Mouse (Mus musculus): Measurements from ENCODE around the gene Rex1bd.

Rex1bd gene

DNA sequence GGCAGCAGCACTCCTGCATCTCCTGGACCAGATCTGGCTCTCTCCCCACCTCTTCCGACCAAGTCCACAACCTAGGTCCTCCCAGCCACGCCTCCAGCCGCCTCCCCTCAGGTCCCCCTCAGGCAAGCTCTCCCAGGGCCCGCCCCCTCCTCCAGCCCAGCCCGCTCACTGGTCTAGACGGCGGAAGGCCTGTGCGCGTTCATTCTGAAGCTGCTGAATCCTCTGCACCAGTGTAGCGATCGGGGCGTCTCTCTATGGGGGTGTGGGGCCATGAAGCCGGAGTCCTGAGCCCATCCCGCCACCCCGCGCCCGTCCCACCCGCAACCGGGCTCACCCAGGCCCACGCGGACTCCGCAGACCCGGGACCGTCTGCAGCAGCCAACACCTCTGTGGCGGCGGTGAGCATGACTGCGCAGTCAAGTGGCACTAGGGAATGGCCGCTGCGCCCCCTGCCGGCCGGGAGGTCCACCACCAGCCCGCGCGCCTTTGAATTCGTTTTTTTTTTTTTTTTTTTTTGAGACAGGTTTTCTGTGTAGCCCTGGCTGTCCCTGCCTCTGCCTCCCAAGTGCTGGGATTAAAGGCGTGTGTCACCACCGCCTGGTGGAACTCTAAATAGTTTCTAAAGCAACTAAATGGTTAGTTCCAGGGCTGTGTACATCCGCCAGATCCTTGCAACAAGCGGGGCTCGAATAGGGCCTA is at the start of gene Rex1bd:
Rex1bd (minus strand) TSS at position 425 of the 699 bp plus-strand sequence.
- DNase-seq (ENCODE audit: low read depth, low spot score) = peak; percentile 76

DNA sequence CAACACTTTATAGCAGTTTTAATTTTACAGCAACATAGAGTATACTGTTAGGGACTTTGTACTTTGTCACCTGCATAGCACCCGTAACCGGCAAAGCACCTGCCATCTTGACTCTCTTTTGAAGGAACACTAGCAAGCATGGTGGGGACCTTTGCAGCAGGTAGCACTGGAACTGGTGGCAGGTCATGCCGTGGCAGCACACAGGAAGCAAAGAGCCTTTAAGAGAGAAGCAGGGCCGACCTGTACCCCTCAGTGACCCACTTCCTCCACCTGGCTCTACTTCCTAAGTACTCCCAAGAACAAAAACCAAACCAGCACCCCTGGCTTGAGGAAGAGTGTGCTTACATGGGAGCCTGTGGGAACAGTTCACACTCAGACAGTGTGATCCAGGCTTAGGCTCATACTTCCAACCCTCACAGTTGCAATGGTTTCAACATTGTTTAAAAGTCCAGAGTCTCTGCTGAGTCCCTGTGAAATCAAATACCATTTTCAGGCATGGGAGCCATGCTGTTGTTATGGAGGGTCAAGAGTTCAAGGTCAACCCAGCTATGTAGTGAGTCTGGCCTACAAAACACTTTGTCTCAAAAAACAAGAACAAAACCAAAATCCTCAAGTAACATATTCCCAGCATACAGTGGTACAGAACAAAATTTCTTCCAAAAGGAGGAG is 48.7 kb upstream of the Rex1bd start:
- no peak for DNase-seq (ENCODE audit: low read depth, low spot score)

DNA sequence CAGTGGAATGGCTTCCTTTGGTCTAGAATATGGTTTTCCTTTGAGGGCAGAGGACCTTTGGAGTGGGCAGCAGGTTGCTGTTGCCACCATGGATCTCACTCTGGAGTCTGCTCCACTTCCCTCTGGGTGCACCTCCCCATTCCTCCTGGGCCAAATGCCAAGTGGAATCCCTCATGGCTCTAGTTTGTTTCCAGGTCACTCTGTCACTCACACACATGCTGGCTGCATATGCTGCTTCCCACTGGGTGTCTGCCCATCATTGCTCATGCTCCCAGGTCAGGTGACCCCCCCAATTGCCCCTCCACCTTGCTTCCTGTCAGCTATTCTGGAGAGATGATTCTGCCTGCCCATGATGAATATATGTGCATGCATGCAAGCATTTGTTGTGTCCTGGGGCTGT is 47.2 kb upstream of the Rex1bd start:
- peak; percentile 20 for DNase-seq (ENCODE audit: low read depth, low spot score)

DNA sequence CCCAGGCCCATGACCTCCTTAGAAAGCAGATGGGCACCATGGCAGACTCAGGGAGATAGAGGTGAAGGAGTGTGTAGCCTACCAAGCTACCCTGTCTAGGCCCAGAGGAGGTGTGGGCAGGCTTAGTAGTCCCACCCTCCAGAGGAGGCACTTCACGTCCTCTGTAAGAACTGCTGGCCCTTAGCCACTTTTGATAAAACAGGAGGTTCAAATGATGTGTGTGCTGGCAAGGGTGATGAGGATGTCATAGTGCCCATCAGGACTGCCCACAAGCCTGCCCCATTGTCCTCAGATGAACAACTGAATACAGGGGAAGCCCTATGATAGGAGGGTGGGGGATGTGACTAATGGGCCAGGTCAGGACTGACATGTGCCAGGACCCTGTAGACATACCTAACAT is 46.3 kb upstream of the Rex1bd start:
- DNase-seq (ENCODE audit: low read depth, low spot score) = no peak

DNA sequence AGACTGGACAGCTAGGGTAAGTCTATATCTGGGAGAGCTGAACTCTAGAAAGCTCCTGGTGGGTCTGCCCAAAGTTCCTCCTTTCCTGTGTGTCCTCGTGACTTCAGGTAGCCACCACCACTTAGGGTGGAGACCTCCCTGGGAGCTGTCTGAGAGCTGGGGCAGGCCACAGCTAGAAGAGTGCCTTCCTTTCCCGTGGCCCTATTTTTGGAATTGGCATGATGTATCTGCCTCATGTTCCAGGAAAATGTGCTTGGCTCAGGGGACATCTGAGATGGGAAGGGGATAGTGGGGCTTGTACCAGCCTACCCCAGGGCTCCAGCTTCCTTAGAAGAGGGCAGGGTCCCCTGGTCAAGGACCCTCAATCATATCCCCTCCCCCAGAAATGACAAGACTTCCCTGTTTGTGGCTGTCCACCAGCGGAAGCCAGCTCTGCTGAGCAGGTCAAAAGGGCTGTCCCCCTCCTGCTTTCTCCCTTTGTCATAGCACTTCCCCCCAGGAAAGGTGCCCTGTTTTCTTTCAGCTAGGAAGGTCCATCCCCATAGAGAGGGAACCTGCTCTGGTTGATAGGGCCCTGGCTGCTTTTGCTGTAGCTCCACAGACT is 45.1 kb upstream of the Rex1bd start:
- no peak for DNase-seq (ENCODE audit: low read depth, low spot score)

DNA sequence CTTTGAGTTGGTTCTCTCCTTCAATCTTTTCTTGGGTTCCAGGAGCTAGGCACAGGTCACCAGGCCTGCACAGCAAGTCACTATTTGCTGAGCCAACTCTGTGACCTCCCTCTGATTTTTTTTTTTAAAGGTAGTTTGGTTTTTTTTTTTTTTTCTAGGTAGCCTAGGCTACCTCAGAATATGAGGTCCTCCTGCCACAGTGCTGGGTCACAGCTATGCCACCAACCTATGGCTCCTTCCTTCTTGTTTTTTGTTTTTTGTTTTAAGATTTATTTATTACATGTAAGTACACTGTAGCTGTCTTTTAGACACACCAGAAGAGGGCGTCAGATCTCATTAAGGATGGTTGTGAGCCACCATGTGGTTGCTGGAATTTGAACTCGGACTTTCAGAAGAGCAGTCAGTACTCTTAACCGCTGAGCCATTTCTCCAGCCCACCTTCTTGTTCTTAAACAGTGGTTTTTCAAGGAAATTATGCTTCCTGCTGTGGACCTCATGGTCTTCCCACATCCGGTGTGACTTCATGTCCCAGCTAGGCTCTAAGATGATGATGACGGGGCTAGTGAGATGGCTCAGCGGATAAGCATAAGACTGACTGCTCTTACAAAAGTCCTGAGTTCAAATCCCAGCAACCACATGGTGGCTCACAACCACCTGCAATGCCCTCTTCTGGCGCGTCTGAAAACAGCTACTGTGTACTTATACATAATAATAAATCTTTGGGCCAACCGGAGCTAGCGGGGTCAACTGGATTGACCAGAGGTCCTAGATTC is 43.0 kb upstream of the Rex1bd start:
- no peak for DNase-seq (ENCODE audit: low read depth, low spot score)

DNA sequence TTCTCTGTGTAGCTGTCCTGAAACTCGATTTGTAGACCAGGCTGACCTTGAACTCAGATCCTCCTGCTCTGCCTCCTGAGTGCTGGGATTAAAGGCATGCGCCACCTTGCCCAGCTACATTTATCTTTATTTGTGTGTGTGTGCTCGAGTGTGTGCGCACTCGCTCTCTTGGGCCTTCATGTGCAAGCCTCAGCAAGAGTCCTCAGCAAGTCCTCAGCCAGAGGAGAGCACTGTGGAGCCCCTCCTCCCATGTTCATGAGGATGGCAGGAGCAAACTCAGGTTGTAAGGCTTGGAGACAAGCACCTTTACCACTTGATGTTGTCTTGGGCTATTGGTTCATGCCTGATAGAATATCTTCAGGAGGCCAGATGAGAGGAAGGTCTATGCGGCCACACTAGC is 41.2 kb upstream of the Rex1bd start:
- no peak for DNase-seq (ENCODE audit: low read depth, low spot score)

DNA sequence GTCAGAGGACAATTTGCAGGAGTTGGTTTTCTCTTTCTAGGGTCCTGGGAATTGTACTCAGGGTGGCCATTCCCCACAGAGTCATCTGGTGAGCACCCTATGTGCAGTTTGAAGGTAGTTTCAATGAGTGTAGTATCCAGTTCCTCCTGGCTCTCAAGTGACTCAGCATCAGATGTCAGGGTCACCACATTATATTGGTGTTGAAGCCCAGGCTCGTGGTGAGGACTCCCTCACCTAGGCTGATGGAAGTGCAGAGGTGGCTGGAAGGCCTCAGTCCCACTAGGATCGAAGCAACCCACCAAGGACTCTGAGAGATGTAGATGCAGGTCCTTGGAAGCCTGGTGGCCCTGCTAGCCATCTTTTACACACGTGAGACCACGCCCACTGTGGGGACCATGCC is 39.9 kb upstream of the Rex1bd start:
- DNase-seq (ENCODE audit: low read depth, low spot score) = no peak

DNA sequence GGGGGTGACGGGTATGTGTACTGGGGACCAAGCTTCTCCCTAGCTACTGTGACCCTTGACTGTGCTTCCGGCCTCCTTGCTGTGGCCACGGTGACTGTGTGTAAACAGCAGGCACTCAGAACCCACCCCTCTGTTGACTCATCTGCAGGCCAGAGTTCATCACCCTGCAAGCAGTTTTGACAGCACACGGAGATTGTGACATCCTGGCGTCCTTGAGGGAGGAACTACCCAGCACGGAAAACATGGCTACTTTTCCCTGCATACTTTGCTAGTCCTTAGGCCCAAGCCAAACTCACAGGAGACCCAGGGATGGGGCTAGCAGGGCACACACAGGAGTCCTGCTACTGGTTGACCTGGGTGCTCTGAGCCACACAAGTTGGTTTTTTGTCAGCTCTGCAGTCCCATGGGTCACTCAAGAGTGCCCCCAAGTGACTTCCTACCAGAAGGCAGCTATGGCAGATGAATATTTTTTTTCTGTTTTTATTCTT is 37.7 kb upstream of the Rex1bd start:
- no peak for DNase-seq (ENCODE audit: low read depth, low spot score)

DNA sequence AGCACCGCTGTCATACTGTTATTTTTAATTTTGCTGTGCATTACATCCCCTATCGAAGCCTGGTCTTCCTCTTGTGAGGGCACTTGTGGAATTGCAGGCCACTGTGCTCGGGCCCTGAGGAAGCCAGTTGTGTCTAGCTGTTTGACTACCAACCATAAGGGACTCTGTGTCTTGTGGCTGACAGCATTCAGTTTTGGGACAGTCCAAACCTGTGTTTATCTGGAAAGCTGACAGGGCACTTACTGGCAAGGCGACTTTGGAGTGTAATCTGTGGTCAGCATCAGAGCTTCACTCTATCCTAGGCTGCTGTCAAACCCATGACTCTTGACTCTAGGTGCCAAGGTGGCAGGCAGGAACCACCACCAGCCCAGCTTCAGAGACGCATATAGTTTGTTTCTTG is 34.5 kb upstream of the Rex1bd start:
- no peak for DNase-seq (ENCODE audit: low read depth, low spot score)

DNA sequence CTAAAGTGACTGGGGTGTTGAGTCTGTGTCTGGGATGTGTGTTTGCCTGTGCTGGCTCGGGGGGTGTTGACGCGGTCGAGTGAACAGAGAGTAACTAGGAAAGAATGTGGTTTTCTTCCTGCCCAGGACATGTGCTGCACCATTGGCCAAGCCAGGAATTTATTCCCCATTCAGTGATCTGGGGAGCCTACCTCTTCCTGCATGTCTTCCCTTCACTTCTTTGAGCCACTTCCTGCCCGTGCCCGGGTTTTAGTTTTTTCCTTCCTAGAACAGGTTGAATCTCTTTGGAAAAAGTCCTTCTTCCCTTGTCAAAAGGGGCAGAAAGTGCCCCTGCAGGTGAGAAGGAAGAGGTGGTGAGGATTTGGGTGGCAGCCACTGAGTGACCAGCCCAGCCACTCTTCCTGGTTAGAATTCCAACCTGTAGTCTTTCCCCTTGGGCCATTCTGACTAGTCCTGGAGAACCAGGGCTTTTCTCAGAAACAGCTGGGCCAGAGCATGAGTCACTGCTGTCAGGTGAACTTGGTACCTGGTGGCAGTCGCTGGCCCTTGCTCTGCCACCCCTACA is 34.0 kb upstream of the Rex1bd start:
- DNase-seq (ENCODE audit: low read depth, low spot score) = no peak

DNA sequence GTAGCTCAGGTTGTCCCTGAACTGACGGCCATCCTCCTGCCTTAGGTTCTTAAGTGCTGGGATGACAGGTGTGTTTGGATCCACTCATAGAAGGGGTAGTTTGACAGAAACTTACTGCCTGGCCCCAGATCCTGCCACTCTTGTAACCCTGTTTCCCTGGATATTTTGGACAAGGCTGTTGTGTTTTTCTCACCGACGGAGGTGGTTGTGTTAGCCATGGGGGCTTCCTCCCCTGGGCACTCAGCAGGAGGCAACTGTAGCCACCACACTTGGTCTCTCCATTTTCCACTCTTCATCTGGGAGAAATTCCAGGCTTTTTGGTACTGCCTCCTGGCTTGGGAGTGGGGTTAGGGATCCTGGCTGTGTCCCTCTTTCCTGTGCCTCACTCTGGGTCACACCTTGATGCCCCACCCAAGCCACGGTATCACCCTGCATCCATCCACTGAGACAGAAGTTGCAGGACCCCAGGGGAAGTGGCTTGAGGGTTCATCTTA is 33.5 kb upstream of the Rex1bd start:
- no peak for DNase-seq (ENCODE audit: low read depth, low spot score)

DNA sequence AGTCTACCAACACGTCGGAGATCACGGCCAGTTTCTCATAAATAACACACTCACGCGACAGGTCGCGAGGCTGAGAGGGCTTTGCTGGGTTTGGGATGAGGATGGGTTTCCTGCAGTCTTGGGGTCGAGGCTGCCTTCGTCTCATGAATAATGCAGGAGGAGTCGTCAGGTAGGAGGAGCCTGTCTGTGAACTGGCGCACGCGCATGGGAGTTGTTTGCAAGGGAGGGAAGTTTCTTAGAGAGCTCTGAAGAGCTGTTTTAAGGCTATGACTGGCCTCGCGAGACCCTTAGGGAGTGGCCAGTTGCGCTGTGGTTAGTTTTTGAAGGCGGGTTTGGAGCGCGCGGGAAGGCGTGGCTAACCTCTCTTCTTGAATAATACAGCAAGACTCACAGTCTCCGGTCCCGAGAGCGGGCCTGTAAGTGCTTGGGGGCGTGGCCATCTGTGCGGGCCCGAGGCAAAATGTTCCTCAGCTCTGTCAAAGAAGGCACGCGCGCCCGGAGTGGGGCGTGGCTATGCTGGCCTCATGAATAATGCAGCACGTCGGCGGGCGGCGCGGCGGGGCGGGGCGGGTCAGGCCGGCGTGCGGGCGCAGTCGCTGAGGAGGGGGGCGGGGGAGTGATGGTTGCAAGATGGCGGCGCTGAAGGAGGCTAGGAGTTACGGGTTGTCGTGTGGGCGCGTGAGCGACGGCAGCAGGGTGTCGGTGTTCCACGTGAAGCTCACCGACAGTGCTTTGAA is 32.7 kb upstream of the Rex1bd start, which contains the start of gene Ell:
Ell (plus strand) TSS at position 381 of the 737 bp plus-strand sequence.
- DNase-seq (ENCODE audit: low read depth, low spot score) = peak; percentile 90

DNA sequence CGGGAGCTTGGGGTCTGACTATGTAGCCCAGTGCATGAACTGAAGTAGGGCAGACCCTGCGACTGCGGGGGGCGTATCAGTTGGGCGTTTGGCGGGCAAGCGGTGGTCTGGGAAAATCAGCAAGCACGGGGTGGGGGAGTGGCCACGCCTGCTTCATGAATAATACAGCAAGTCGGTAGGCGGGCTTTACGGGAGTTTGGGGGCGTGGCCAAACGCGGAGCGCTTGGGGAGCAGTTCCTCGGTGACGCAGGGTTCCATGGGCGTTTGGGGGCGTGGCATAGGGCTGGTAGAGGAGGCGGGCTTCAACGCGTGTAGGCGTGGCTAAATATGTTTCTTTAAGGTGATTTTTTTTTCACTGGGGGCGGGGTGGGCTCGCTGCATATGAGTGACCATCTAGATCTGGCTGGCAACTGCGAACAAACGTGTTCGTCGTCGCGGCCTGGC is 32.1 kb upstream of the Rex1bd start:
- peak; percentile 98 for DNase-seq (ENCODE audit: low read depth, low spot score)

DNA sequence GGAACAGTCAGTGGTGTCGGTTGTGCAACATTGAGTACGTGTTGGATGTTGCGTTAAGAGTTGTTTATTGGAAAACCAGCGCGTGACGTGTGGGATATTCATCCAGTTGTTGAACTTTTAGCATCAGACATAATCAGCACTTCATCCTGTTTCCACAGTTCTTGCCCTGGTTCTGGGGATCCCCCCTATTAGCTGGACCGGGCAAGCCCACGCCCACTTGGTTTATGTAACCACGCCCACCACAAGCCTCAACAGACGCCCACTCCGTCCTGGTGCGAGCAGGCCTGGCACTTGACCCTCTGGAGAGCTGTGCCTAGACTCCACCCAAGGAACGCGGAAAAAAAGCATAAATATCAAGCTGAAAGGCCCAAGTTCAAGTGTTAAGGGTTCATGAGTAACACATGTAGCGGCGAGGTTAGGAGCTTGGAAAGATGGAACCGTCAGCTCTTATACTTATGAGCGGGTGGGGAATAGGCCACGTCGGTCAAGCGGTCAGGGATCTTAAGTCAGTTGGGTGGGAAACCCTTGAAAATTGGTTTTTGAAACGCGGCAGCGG is 31.6 kb upstream of the Rex1bd start:
- DNase-seq (ENCODE audit: low read depth, low spot score) = no peak

DNA sequence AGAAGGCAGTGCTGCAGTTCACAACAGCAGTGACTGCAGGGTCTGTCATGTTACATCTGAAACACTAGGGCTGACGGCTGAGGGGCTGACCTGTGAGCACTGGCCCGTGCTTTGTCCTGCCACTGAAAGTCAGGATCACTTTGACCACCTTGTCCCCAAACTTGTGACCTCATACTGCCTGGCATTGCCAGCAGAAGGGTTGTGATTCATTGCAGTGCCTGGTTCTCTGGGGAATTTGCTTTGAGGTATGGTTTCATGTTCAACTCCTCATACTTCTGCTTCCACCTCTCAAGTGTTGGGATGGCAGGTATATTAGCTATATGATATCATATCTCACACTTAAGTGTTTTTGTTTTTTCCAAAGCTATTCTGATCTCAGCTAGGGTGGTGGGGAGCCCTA is 29.1 kb upstream of the Rex1bd start:
- DNase-seq (ENCODE audit: low read depth, low spot score) = no peak

DNA sequence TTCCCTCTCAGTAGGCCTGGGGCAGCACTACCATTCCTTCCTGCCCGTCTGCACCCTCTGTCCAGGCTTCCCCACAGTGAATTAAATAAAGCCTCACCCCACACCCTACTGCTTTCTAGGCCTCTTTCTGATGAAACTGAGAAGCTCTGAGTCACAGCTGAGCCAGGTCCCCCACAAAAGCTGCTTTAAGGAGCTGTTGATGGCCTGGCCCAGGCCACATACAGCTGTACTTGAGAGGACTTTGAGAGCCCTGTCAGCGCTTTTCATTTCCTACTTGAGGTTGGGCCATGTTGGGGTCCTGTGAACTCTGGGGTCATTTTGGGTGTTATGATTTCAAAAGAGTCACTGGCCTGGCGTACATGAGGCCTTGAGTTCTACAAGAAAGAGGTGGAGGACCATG is 28.7 kb upstream of the Rex1bd start:
- DNase-seq (ENCODE audit: low read depth, low spot score) = no peak

DNA sequence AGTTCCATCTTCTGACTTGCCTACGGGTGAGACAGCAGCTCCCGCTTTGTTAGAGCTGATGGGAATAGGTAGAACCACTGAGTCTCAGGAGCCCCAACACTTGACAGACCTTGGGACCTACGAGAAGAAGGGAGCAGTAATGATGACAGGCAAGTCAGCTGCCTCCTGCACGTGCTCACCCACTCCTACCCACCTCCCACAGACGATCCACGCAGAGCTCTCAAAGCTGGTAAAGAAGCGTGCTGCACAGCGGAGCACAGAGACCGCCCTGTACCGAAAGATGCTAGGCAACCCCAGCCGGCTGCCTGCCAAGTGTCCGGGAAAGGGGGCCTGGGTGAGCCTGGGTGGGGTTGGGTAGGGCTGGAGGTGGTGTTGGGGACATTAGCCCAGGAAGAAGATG is 27.7 kb upstream of the Rex1bd start:
- DNase-seq (ENCODE audit: low read depth, low spot score) = no peak

DNA sequence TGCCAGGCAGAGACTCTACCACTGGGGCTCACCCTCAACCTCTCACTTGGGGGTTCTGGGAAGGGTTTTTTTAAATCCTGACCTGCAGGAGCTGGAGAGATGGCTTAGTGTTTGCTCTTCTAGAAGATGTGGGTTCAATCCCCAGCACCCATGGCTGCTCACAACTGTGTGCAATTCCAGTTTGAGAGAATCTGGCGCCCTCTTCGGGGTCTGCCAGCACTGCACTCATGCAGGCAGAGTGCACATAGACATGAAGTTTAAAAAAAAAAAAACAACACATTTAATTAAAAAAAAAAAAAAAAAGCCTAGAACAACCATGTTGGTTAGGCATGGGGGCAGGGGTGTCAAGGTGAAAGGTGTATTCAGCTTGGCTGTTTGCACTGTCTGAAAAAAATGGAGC is 23.8 kb upstream of the Rex1bd start:
- DNase-seq (ENCODE audit: low read depth, low spot score) = no peak

DNA sequence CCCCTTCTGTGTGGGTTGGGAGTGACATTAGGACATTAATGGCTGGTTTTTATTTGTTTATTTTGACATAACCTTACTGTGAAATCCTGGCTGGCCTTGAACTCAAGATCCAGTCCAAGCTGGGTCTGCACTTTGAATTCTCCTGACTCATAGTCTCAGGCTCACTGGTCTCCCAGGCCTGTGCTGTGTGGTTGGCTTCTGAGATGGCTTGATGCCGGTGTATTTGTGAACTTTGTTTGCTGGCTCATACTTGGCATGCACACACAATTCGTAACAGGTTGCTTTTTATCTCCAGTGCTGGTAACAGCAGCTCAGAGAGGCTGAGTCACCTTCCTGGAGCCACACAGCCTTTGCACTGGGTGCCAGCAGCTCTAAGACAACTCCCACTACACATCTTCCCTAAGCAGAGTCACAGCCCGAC is 23.2 kb upstream of the Rex1bd start:
- DNase-seq (ENCODE audit: low read depth, low spot score) = no peak

Data from retina, adult 2 months (tissue).